Mouse (Mus musculus): ENCODE results near the gene Vmn2r61.

Gene Vmn2r61

DNA sequence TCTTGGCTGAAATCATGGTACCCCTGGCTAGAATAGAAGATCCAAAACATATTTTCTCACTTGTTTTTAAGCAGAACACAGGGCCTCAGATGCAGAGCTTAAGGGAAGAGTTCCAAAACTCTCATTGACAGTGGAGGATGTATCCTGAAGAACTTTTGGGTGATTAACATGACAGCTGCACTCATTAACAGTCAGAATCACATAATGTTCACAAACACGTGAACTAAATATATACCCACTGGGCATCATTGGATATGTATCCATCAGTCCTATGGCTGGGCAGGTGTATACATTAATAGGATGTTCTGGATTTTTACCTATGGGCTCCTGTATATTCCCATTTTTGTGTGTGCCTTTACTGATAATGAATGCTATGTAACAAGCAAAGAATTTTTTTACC is at the start of gene Vmn2r61:
Vmn2r61 (plus strand) TSS at position 301 of the 400 bp plus-strand sequence.
- DNase-seq: no peak

Data from kidney, adult 18-20 months (tissue).